Mouse (Mus musculus): ENCODE results near the gene Hsd17b14. TPM values are rescaled to one million over a fixed set of nuclear protein-coding genes. Genes with fewer than 3 reads are reported as not detected.

The Hsd17b14 gene
- polyA plus RNA-seq, 1 experiment from 2014 or later: 0.52 TPM

- H3K9me3 ChIP-seq: no peaks in the 10 kb centered on the region
- no peak overlapping the region for H3K27ac ChIP-seq
- H3K36me3 ChIP-seq (replicated peaks): no peaks in the 10 kb centered on the region
- peak overlapping the region; percentile 76 for H3K4me2 ChIP-seq
- peaks cover 7% of the 10 kb centered on the region; the same call in 1 of the 2 replicates for H3K4me1 ChIP-seq
- peak overlapping the region; percentile 70 for H3K9ac ChIP-seq
- H3K4me3 ChIP-seq (replicated peaks): peak overlapping the region; percentile 55
- no peaks in the 10 kb centered on the region; the same call in 1 of the 2 replicates for H3K27me3 ChIP-seq
- peak; percentile 33; the same call in 1 of the 2 replicates for ATAC-seq (ENCODE audit: low FRiP score)
- WGBS: 78% methylated on average over 10 of the region's 10 CpGs
These were observed 17.1 kb upstream of the Hsd17b14 start for GRCm38 (mm10) chr7:45537602-45538001.

GRCm38 (mm10) chr7:45538163-45539041, 16.3 kb upstream of the Hsd17b14 start:
- H3K36me3 ChIP-seq (replicated peaks): no peaks in the 10 kb centered on the region
- H3K4me2 ChIP-seq: peak overlapping the region; percentile 76
- no peaks in the 10 kb centered on the region; the same call in 1 of the 2 replicates for H3K27me3 ChIP-seq
- WGBS: 2% methylated on average over 29 of the region's 29 CpGs
- peak overlapping the region; percentile 70 for H3K9ac ChIP-seq
- ATAC-seq (ENCODE audit: low FRiP score): peak; percentile 89
- H3K4me3 ChIP-seq (replicated peaks): peak overlapping the region; percentile 55
- H3K27ac ChIP-seq: no peak overlapping the region
- no peaks in the 10 kb centered on the region for H3K9me3 ChIP-seq
- peaks cover 7% of the 10 kb centered on the region; the same call in 1 of the 2 replicates for H3K4me1 ChIP-seq

GRCm38 (mm10) chr7:45539095-45539494, 15.6 kb upstream of the Hsd17b14 start:
- no peak for ATAC-seq (ENCODE audit: low FRiP score)
- Histone ChIP-seq H3K4me1 (peaks cover 7% of the 10 kb centered on the region; the same call in 1 of the 2 replicates), H3K4me3 (replicated peaks) (no peak overlapping the region), H3K9me3 (no peaks in the 10 kb centered on the region), H3K27ac (no peak overlapping the region), H3K27me3 (no peaks in the 10 kb centered on the region; the same call in 1 of the 2 replicates), H3K36me3 (replicated peaks) (no peaks in the 10 kb centered on the region), H3K4me2 (no peak overlapping the region; the same call in 1 of the 2 replicates), H3K9ac (no peak overlapping the region)
- WGBS: 89% methylated on average over 3 of the region's 3 CpGs

- 78% methylated on average over 2 of the region's 2 CpGs for WGBS
- Histone ChIP-seq H3K9me3 (0 out of 2 replicates have a peak, but pooled peaks cover 4% of the 10 kb centered on the region), H3K4me3 (replicated peaks) (no peak overlapping the region), H3K27me3 (no peaks in the 10 kb centered on the region; the same call in 1 of the 2 replicates), H3K27ac (no peak overlapping the region), H3K36me3 (replicated peaks) (no peaks in the 10 kb centered on the region), H3K4me1 (peaks cover 7% of the 10 kb centered on the region; the same call in 1 of the 2 replicates), H3K9ac (no peak overlapping the region), H3K4me2 (no peak overlapping the region)
- ATAC-seq (ENCODE audit: low FRiP score): no peak
These were observed 14.5 kb upstream of the Hsd17b14 start for GRCm38 (mm10) chr7:45540213-45540612.

- H3K4me3 ChIP-seq (replicated peaks): no peak overlapping the region
- no peaks in the 10 kb centered on the region for H3K4me1 ChIP-seq
- no peaks in the 10 kb centered on the region for H3K36me3 ChIP-seq (replicated peaks)
- ATAC-seq (ENCODE audit: low FRiP score): no peak
- H3K9ac ChIP-seq: no peak overlapping the region
- H3K27me3 ChIP-seq: no peaks in the 10 kb centered on the region; the same call in 1 of the 2 replicates
- H3K9me3 ChIP-seq: 0 out of 2 replicates have a peak, but pooled peaks cover 4% of the 10 kb centered on the region
- H3K27ac ChIP-seq: no peak overlapping the region
- H3K4me2 ChIP-seq: no peak overlapping the region
- WGBS: 82% methylated on average over 1 of the region's 1 CpGs
These were observed 10.2 kb upstream of the Hsd17b14 start for GRCm38 (mm10) chr7:45544525-45544924.

DNA sequence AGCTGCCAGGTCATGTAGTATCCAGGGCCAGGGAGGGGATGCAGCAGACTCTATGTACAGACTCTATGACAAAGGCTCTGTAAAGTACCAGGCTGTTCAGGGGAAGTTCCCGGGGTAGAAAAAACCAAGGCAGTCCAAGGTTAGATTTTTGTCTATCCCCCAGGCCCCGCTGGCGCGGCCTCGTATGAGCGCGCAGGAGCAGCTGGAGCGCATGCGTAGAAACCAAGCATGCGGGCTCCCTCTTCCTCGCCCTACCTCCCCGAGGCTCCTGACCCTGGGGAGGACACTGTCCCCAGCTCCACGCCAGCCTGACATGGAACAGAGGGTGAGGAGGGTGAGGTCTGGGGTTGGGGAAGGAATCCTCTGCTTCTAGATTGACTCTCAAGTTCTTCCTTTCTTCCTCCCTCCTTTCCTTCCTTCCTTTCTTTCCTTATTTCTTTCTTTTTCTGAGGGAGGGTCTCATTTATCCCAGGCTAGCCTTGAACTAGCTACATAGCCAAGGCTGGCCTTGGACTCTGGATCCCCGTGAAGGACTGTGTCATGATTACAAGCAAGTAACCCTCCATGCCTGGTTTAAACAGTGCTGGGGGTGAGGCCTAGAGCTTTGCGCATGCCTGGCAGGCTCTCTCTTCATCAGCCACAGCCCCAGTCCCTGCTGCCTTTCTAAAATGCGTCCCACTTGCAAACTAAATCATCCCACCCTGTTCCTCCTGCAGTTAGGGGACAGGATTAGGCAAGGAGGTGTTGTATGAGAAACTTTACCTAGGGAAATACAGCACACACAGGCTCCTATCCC, 4.9 kb upstream of the Hsd17b14 start:
- Histone ChIP-seq H3K27me3 (0 out of 2 replicates have a peak, but pooled peaks cover 2% of the 10 kb centered on the region), H3K4me2 (no peak overlapping the region), H3K36me3 (replicated peaks) (no peaks in the 10 kb centered on the region), H3K9ac (0 out of 2 replicates have a peak overlapping the region, but pooled peaks have one; percentile 17), H3K4me1 (no peaks in the 10 kb centered on the region), H3K27ac (no peak overlapping the region), H3K4me3 (replicated peaks) (no peak overlapping the region), H3K9me3 (no peaks in the 10 kb centered on the region)
- 89% methylated on average over 16 of the region's 16 CpGs for WGBS
- ATAC-seq (ENCODE audit: low FRiP score): no peak

- ATAC-seq (ENCODE audit: low FRiP score): no peak
- Histone ChIP-seq H3K4me3 (replicated peaks) (no peak overlapping the region), H3K4me1 (no peaks in the 10 kb centered on the region), H3K9me3 (no peaks in the 10 kb centered on the region), H3K4me2 (no peak overlapping the region), H3K27ac (no peak overlapping the region), H3K27me3 (0 out of 2 replicates have a peak, but pooled peaks cover 2% of the 10 kb centered on the region), H3K36me3 (replicated peaks) (no peaks in the 10 kb centered on the region), H3K9ac (no peak overlapping the region)
- WGBS: 85% methylated on average over 11 of the region's 11 CpGs
These were observed 3.7 kb upstream of the Hsd17b14 start for GRCm38 (mm10) chr7:45550821-45551511.

GRCm38 (mm10) chr7:45551512-45551883, 3.2 kb upstream of the Hsd17b14 start:
- no peak overlapping the region for H3K4me2 ChIP-seq
- H3K4me1 ChIP-seq: no peaks in the 10 kb centered on the region
- H3K36me3 ChIP-seq (replicated peaks): no peaks in the 10 kb centered on the region
- ATAC-seq (ENCODE audit: low FRiP score): no peak
- H3K4me3 ChIP-seq (replicated peaks): no peak overlapping the region
- no peak overlapping the region for H3K9ac ChIP-seq
- H3K27me3 ChIP-seq: 0 out of 2 replicates have a peak, but pooled peaks cover 2% of the 10 kb centered on the region
- no peak overlapping the region for H3K27ac ChIP-seq
- WGBS: 83% methylated on average over 8 of the region's 8 CpGs
- no peaks in the 10 kb centered on the region for H3K9me3 ChIP-seq

DNA sequence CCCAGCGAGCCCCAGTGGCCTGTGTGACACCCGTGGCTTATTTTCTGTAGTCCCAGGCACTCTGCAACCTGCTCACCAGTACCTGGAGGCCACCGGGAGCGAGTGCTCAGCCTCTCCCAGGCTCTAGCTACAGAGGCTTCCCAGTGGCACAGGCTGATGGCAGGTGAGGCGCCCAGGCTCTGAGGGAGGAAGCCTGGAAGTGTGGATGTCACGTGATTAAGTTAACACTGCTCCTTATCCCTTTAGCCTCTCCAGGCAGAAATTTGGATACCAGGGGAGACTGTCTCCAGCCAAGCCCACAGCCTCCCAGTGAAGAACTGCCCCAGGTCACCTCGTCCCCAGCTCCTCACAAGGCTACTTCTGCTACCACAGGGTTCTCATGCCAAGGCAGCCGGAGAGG, 1.2 kb upstream of the Hsd17b14 start:
- Histone ChIP-seq H3K36me3 (replicated peaks) (no peaks in the 10 kb centered on the region), H3K9me3 (no peaks in the 10 kb centered on the region), H3K4me1 (no peaks in the 10 kb centered on the region), H3K27ac (no peak overlapping the region), H3K4me2 (no peak overlapping the region), H3K4me3 (replicated peaks) (no peak overlapping the region), H3K9ac (no peak overlapping the region), H3K27me3 (0 out of 2 replicates have a peak, but pooled peaks cover 2% of the 10 kb centered on the region)
- 66% methylated on average over 8 of the region's 8 CpGs for WGBS
- ATAC-seq (ENCODE audit: low FRiP score): no peak

GRCm38 (mm10) chr7:45553990-45554389, 703 bp upstream of the Hsd17b14 start:
- H3K4me1 ChIP-seq: no peaks in the 10 kb centered on the region
- H3K9ac ChIP-seq: no peak overlapping the region
- H3K36me3 ChIP-seq (replicated peaks): no peaks in the 10 kb centered on the region
- 0 out of 2 replicates have a peak, but pooled peaks cover 2% of the 10 kb centered on the region for H3K27me3 ChIP-seq
- no peak overlapping the region for H3K4me2 ChIP-seq
- no peak for ATAC-seq (ENCODE audit: low FRiP score)
- no peaks in the 10 kb centered on the region for H3K9me3 ChIP-seq
- no peak overlapping the region for H3K27ac ChIP-seq
- H3K4me3 ChIP-seq (replicated peaks): no peak overlapping the region
- 93% methylated on average over 2 of the region's 2 CpGs for WGBS

DNA sequence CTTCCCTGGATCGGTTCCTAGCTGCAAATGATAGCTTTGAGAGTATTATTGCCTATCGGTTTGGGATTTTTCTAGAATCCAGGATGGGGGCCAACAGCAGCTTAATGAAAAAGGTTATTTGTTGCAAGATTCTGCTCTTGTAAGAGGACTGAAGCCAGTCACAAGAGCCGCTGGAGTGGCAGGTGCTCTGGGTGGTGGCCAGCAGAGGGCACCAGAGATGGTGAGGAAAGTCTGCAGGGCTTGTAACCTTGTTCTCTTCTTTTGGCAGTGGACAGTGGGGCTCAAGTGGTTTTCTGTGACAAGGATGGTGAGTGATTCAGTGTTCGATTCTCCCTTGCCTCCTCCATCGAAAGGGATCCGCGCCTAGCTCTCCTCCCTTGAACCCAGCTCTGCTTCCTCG, 1.1 kb downstream of the Hsd17b14 start:
- no peak overlapping the region for H3K9ac ChIP-seq
- H3K4me1 ChIP-seq: no peaks in the 10 kb centered on the region
- WGBS: 25% methylated on average over 8 of the region's 8 CpGs
- H3K27me3 ChIP-seq: peaks cover 2% of the 10 kb centered on the region; the same call in 1 of the 2 replicates
- H3K4me2 ChIP-seq: no peak overlapping the region
- no peak overlapping the region for H3K27ac ChIP-seq
- ATAC-seq (ENCODE audit: low FRiP score): no peak; the same call in 1 of the 2 replicates
- H3K9me3 ChIP-seq: no peaks in the 10 kb centered on the region
- H3K36me3 ChIP-seq (replicated peaks): no peaks in the 10 kb centered on the region
- no peak overlapping the region for H3K4me3 ChIP-seq (replicated peaks)

Measured in forebrain, embryonic 12.5 days (tissue).